Mouse (Mus musculus): ENCODE measurements around the gene Apold1. TPM values are rescaled to one million over a fixed set of nuclear protein-coding genes. Genes with fewer than 3 reads are reported as not detected.

Gene Apold1
- 0.32 to 0.49 TPM (median 0.38 TPM) in 3 replicates for total RNA-seq (2017)

GRCm38 (mm10) chr6:134981231-134982062, at the start of gene Apold1:
Gene Apold1, plus strand, starts transcription at chr6:134981718.
- ATAC-seq (replicated peaks; ENCODE audit: insufficient number of reproducible peaks, low FRiP score, low TSS enrichment, poor library complexity, severe bottlenecking), result no peak; the same call in 1 of the 2 replicates

- ATAC-seq (replicated peaks; ENCODE audit: insufficient number of reproducible peaks, low FRiP score, low TSS enrichment, poor library complexity, severe bottlenecking), result no peak
Measured at GRCm38 (mm10) chr6:134932486-134933206, 48.9 kb upstream of the Apold1 start.

GRCm38 (mm10) chr6:134933207-134933558, 48.3 kb upstream of the Apold1 start:
- ATAC-seq (replicated peaks; ENCODE audit: insufficient number of reproducible peaks, low FRiP score, low TSS enrichment, poor library complexity, severe bottlenecking), result no peak

GRCm38 (mm10) chr6:134934305-134934704, 47.2 kb upstream of the Apold1 start:
- ATAC-seq (replicated peaks; ENCODE audit: insufficient number of reproducible peaks, low FRiP score, low TSS enrichment, poor library complexity, severe bottlenecking), result no peak

GRCm38 (mm10) chr6:134939781-134940180, 41.7 kb upstream of the Apold1 start:
- no peak for ATAC-seq (replicated peaks; ENCODE audit: insufficient number of reproducible peaks, low FRiP score, low TSS enrichment, poor library complexity, severe bottlenecking)

GRCm38 (mm10) chr6:134943759-134944407, 37.6 kb upstream of the Apold1 start:
- ATAC-seq (replicated peaks; ENCODE audit: insufficient number of reproducible peaks, low FRiP score, low TSS enrichment, poor library complexity, severe bottlenecking), result no peak

- ATAC-seq (replicated peaks; ENCODE audit: insufficient number of reproducible peaks, low FRiP score, low TSS enrichment, poor library complexity, severe bottlenecking), result no peak
Measured at GRCm38 (mm10) chr6:134946054-134946453, 35.5 kb upstream of the Apold1 start.

GRCm38 (mm10) chr6:134946858-134947257, 34.7 kb upstream of the Apold1 start:
- ATAC-seq (replicated peaks; ENCODE audit: insufficient number of reproducible peaks, low FRiP score, low TSS enrichment, poor library complexity, severe bottlenecking), result no peak

- ATAC-seq (replicated peaks; ENCODE audit: insufficient number of reproducible peaks, low FRiP score, low TSS enrichment, poor library complexity, severe bottlenecking), result peak; percentile 72
Measured at GRCm38 (mm10) chr6:134947311-134948087, 34.0 kb upstream of the Apold1 start.

- ATAC-seq (replicated peaks; ENCODE audit: insufficient number of reproducible peaks, low FRiP score, low TSS enrichment, poor library complexity, severe bottlenecking), result no peak
Measured at GRCm38 (mm10) chr6:134948522-134949061, 32.9 kb upstream of the Apold1 start.

GRCm38 (mm10) chr6:134949241-134949640, 32.3 kb upstream of the Apold1 start:
- no peak for ATAC-seq (replicated peaks; ENCODE audit: insufficient number of reproducible peaks, low FRiP score, low TSS enrichment, poor library complexity, severe bottlenecking)

- ATAC-seq (replicated peaks; ENCODE audit: insufficient number of reproducible peaks, low FRiP score, low TSS enrichment, poor library complexity, severe bottlenecking), result no peak
Measured at GRCm38 (mm10) chr6:134951364-134951763, 30.2 kb upstream of the Apold1 start.

- ATAC-seq (replicated peaks; ENCODE audit: insufficient number of reproducible peaks, low FRiP score, low TSS enrichment, poor library complexity, severe bottlenecking), result no peak
Measured at GRCm38 (mm10) chr6:134953976-134954375, 27.5 kb upstream of the Apold1 start.

GRCm38 (mm10) chr6:134956388-134956787, 25.1 kb upstream of the Apold1 start:
- ATAC-seq (replicated peaks; ENCODE audit: insufficient number of reproducible peaks, low FRiP score, low TSS enrichment, poor library complexity, severe bottlenecking), result no peak

- no peak for ATAC-seq (replicated peaks; ENCODE audit: insufficient number of reproducible peaks, low FRiP score, low TSS enrichment, poor library complexity, severe bottlenecking)
Measured at GRCm38 (mm10) chr6:134961286-134961685, 20.2 kb upstream of the Apold1 start.

GRCm38 (mm10) chr6:134961858-134962517, 19.5 kb upstream of the Apold1 start:
- no peak for ATAC-seq (replicated peaks; ENCODE audit: insufficient number of reproducible peaks, low FRiP score, low TSS enrichment, poor library complexity, severe bottlenecking)

- ATAC-seq (replicated peaks; ENCODE audit: insufficient number of reproducible peaks, low FRiP score, low TSS enrichment, poor library complexity, severe bottlenecking), result no peak
Measured at GRCm38 (mm10) chr6:134962518-134962893, 19.0 kb upstream of the Apold1 start.

GRCm38 (mm10) chr6:134963910-134964309, 17.6 kb upstream of the Apold1 start:
- ATAC-seq (replicated peaks; ENCODE audit: insufficient number of reproducible peaks, low FRiP score, low TSS enrichment, poor library complexity, severe bottlenecking), result no peak

Data from monocyte, adult 5-6 weeks (primary cell).